Mouse (Mus musculus): ENCODE measurements around the gene Rptor. TPM values are rescaled to one million over a fixed set of nuclear protein-coding genes. Genes with fewer than 3 reads are reported as not detected.
A peak's percentile ranks its signal among the peaks of the same experiment; 100 is the strongest.

Gene Rptor
- total RNA-seq, 2 experiments from 2014 or later = 59.7 to 62.9 TPM

GRCm38 (mm10) chr11:119802947-119803346 lies 200.2 kb downstream of the Rptor start:
- DNase-seq (ENCODE audit: extremely low spot score in 1 of 2, low spot score in 1 of 2) = no peak

GRCm38 (mm10) chr11:119804392-119804791 lies 201.7 kb downstream of the Rptor start:
- no peak for DNase-seq (ENCODE audit: extremely low spot score in 1 of 2, low spot score in 1 of 2)

- DNase-seq (ENCODE audit: extremely low spot score in 1 of 2, low spot score in 1 of 2) = no peak
These were observed 202.5 kb downstream of the Rptor start for GRCm38 (mm10) chr11:119805112-119805750.

GRCm38 (mm10) chr11:119806539-119806938 lies 203.8 kb downstream of the Rptor start:
- DNase-seq (ENCODE audit: extremely low spot score in 1 of 2, low spot score in 1 of 2) = no peak

- peak in 1 of 2 experiments; percentile 38 for DNase-seq (ENCODE audit: extremely low spot score in 1 of 2, low spot score in 1 of 2)
These were observed 204.8 kb downstream of the Rptor start for GRCm38 (mm10) chr11:119807431-119808031.

GRCm38 (mm10) chr11:119808647-119809280 lies 206.1 kb downstream of the Rptor start:
- DNase-seq (ENCODE audit: extremely low spot score in 1 of 2, low spot score in 1 of 2) = no peak

GRCm38 (mm10) chr11:119809309-119809708 lies 206.6 kb downstream of the Rptor start:
- DNase-seq (ENCODE audit: extremely low spot score in 1 of 2, low spot score in 1 of 2) = no peak

- peak in 1 of 2 experiments; percentile 30 for DNase-seq (ENCODE audit: extremely low spot score in 1 of 2, low spot score in 1 of 2)
These were observed 208.3 kb downstream of the Rptor start for GRCm38 (mm10) chr11:119811022-119811421.

- DNase-seq (ENCODE audit: extremely low spot score in 1 of 2, low spot score in 1 of 2) = no peak
These were observed 208.9 kb downstream of the Rptor start for GRCm38 (mm10) chr11:119811598-119811997.

- DNase-seq (ENCODE audit: extremely low spot score in 1 of 2, low spot score in 1 of 2) = no peak
These were observed 209.4 kb downstream of the Rptor start for GRCm38 (mm10) chr11:119812093-119812492.

GRCm38 (mm10) chr11:119814035-119814558 lies 211.4 kb downstream of the Rptor start:
- no peak for DNase-seq (ENCODE audit: extremely low spot score in 1 of 2, low spot score in 1 of 2)

GRCm38 (mm10) chr11:119816798-119817361 lies 214.2 kb downstream of the Rptor start:
- DNase-seq (ENCODE audit: extremely low spot score in 1 of 2, low spot score in 1 of 2) = no peak

GRCm38 (mm10) chr11:119817362-119817837 lies 214.7 kb downstream of the Rptor start:
- no peak for DNase-seq (ENCODE audit: extremely low spot score in 1 of 2, low spot score in 1 of 2)

- no peak for DNase-seq (ENCODE audit: extremely low spot score in 1 of 2, low spot score in 1 of 2)
These were observed 215.2 kb downstream of the Rptor start for GRCm38 (mm10) chr11:119817898-119818297.

GRCm38 (mm10) chr11:119821514-119821913 lies 218.8 kb downstream of the Rptor start:
- no peak for DNase-seq (ENCODE audit: extremely low spot score in 1 of 2, low spot score in 1 of 2)

- peak in 1 of 2 experiments; percentile 23 for DNase-seq (ENCODE audit: extremely low spot score in 1 of 2, low spot score in 1 of 2)
These were observed 221.5 kb downstream of the Rptor start for GRCm38 (mm10) chr11:119824072-119824649.

GRCm38 (mm10) chr11:119825783-119826182 lies 223.1 kb downstream of the Rptor start:
- DNase-seq (ENCODE audit: extremely low spot score in 1 of 2, low spot score in 1 of 2) = no peak

GRCm38 (mm10) chr11:119826239-119826638 lies 223.5 kb downstream of the Rptor start:
- no peak for DNase-seq (ENCODE audit: extremely low spot score in 1 of 2, low spot score in 1 of 2)

- no peak for DNase-seq (ENCODE audit: extremely low spot score in 1 of 2, low spot score in 1 of 2)
These were observed 226.4 kb downstream of the Rptor start for GRCm38 (mm10) chr11:119829116-119829515.

GRCm38 (mm10) chr11:119831682-119832081 lies 229.0 kb downstream of the Rptor start:
- no peak for DNase-seq (ENCODE audit: extremely low spot score in 1 of 2, low spot score in 1 of 2)

- DNase-seq (ENCODE audit: extremely low spot score in 1 of 2, low spot score in 1 of 2) = no peak
These were observed 230.6 kb downstream of the Rptor start for GRCm38 (mm10) chr11:119833311-119833710.

All from layer of hippocampus, postnatal 25 days (tissue).